Mouse (Mus musculus) forebrain, embryonic 13.5 days (tissue): ENCODE measurements at regions not wholly inside any gene's neighbourhood (a gene's known extent, or its start where the extent isn't known, plus 50 kb on each side); places are given as distances from the start of the nearest gene placed in this dataset.

ENCODE experiments used
- ATAC-seq: fragments of 200-750 bp; cut with Nextera tagmentation; 2 replicates; pipeline ENCODE4 v1.8.0; 2017
- H3K27ac ChIP-seq: fragments of 300-500 bp; sonication (generic); 2 replicates; pipeline ENCODE4 v1.5.1; 2015; ENCODE audit warnings: inconsistent platforms, mild to moderate bottlenecking, moderate library complexity
- H3K27me3 ChIP-seq: fragments of 300-500 bp; sonication (generic); 2 replicates; pipeline ENCODE4 v1.6.1; 2015; ENCODE audit warnings: mild to moderate bottlenecking, inconsistent platforms
- H3K36me3 ChIP-seq: fragments of 300-500 bp; sonication (generic); 2 replicates; pipeline ENCODE4 v1.6.1; 2015; ENCODE audit warnings: mild to moderate bottlenecking, inconsistent platforms; ENCODE audit not compliant: poor library complexity, severe bottlenecking
- H3K4me1 ChIP-seq: fragments of 300-500 bp; sonication (generic); 2 replicates; pipeline ENCODE4 v1.6.1; 2015; ENCODE audit warnings: inconsistent platforms
- H3K4me2 ChIP-seq: fragments of 300-500 bp; sonication (generic); 2 replicates; pipeline ENCODE4 v1.6.1; 2015; ENCODE audit warnings: inconsistent platforms, mild to moderate bottlenecking, moderate library complexity
- H3K4me3 ChIP-seq: fragments of 300-500 bp; sonication (generic); 2 replicates; pipeline ENCODE4 v1.5.1; 2015; ENCODE audit warnings: mild to moderate bottlenecking, inconsistent platforms
- H3K9ac ChIP-seq: fragments of 300-500 bp; sonication (generic); 2 replicates; pipeline ENCODE4 v1.6.1; 2015; ENCODE audit warnings: mild to moderate bottlenecking, inconsistent platforms
- H3K9me3 ChIP-seq: fragments of 300-500 bp; sonication (generic); replicated peaks from 2 replicates; pipeline ENCODE4 v1.6.1; 2016; ENCODE audit warnings: inconsistent platforms
- WGBS: fragments of 180-500 bp; shearing (Covaris S2); methylation state at CpG from one replicate; pipeline ENCODE4 v1.1.7; 2015; 5-methylcytosine and 5-hydroxymethylcytosine counted together

GRCm38 (mm10) chr2:48661222-48661621 lies 152.7 kb upstream of the Acvr2a start:
- no peaks in the 10 kb centered on the region for H3K36me3 ChIP-seq
- no peak overlapping the region for H3K4me2 ChIP-seq
- H3K9me3 ChIP-seq = no peaks in the 10 kb centered on the region
- H3K4me3 ChIP-seq = no peak overlapping the region
- ATAC-seq = no peak
- no peak overlapping the region for H3K27ac ChIP-seq
- H3K4me1 ChIP-seq = no peaks in the 10 kb centered on the region
- H3K9ac ChIP-seq = no peak overlapping the region
- H3K27me3 ChIP-seq = no peaks in the 10 kb centered on the region
- WGBS = 11% methylated on average over 1 of the region's 1 CpGs

- Histone ChIP-seq H3K9ac (no peak overlapping the region), H3K4me2 (no peak overlapping the region), H3K9me3 (no peaks in the 10 kb centered on the region), H3K27ac (no peak overlapping the region), H3K27me3 (no peaks in the 10 kb centered on the region), H3K4me1 (no peaks in the 10 kb centered on the region), H3K4me3 (no peak overlapping the region), H3K36me3 (no peaks in the 10 kb centered on the region)
- no peak for ATAC-seq
- WGBS = 81% methylated on average over 2 of the region's 2 CpGs
These were observed 148.8 kb upstream of the Acvr2a start for GRCm38 (mm10) chr2:48665103-48665502.

GRCm38 (mm10) chr2:48689098-48689497 lies 124.8 kb upstream of the Acvr2a start:
- 70% methylated on average over 1 of the region's 1 CpGs for WGBS

DNA sequence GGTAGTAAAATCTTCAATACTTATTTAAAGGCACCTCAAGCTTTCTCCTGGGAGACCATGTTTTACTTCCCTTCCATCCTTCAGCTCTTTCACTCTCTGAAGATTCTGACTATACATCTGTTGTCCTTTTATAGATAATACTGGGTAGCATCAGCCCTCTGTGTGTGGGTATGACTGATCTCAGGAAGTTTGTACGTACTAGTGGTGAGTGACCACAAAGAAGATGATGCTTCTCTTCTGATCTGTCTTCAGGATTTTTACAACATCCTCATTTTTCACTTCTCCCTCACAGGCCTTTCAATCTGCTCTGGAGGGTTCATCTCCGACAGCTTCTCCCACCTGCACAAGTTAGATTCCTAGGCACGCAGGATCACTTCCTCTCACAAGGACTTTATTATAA lies 119.4 kb upstream of the Acvr2a start:
- Histone ChIP-seq H3K27me3 (no peaks in the 10 kb centered on the region), H3K9me3 (no peaks in the 10 kb centered on the region), H3K4me1 (no peaks in the 10 kb centered on the region), H3K36me3 (no peaks in the 10 kb centered on the region), H3K9ac (no peak overlapping the region), H3K4me2 (no peak overlapping the region), H3K4me3 (no peak overlapping the region), H3K27ac (no peak overlapping the region)
- 96% methylated on average over 3 of the region's 3 CpGs for WGBS
- ATAC-seq = no peak

More at GRCm38 (mm10) chr2:48689098-48689497, 124.8 kb upstream of the Acvr2a start:
- Histone ChIP-seq H3K27ac (no peak overlapping the region), H3K4me1 (no peaks in the 10 kb centered on the region), H3K4me2 (no peak overlapping the region), H3K9ac (no peak overlapping the region), H3K27me3 (no peaks in the 10 kb centered on the region), H3K36me3 (no peaks in the 10 kb centered on the region), H3K4me3 (no peak overlapping the region), H3K9me3 (no peaks in the 10 kb centered on the region)
- ATAC-seq = no peak

- no peaks in the 10 kb centered on the region for H3K27me3 ChIP-seq
- H3K9ac ChIP-seq = no peak overlapping the region
- no peaks in the 10 kb centered on the region for H3K4me1 ChIP-seq
- 56% methylated on average over 2 of the region's 2 CpGs for WGBS
- no peaks in the 10 kb centered on the region for H3K9me3 ChIP-seq
- no peak overlapping the region for H3K4me3 ChIP-seq
- H3K36me3 ChIP-seq = no peaks in the 10 kb centered on the region
- ATAC-seq = no peak
- H3K4me2 ChIP-seq = no peak overlapping the region
- H3K27ac ChIP-seq = no peak overlapping the region
These were observed 113.0 kb upstream of the Acvr2a start for GRCm38 (mm10) chr2:48700886-48701285.

- H3K9me3 ChIP-seq = no peaks in the 10 kb centered on the region
- 0 out of 2 replicates have a peak, but pooled peaks cover 4% of the 10 kb centered on the region for H3K4me1 ChIP-seq
- no peaks in the 10 kb centered on the region for H3K27me3 ChIP-seq
- H3K9ac ChIP-seq = no peak overlapping the region
- no peaks in the 10 kb centered on the region for H3K36me3 ChIP-seq
- WGBS = 76% methylated on average over 12 of the region's 12 CpGs
- no peak overlapping the region for H3K4me2 ChIP-seq
- no peak overlapping the region for H3K27ac ChIP-seq
- no peak for ATAC-seq
- H3K4me3 ChIP-seq = no peak overlapping the region
These were observed 108.7 kb upstream of the Acvr2a start for GRCm38 (mm10) chr2:48705103-48705804.

GRCm38 (mm10) chr2:48705805-48706150 lies 108.1 kb upstream of the Acvr2a start:
- H3K9me3 ChIP-seq = no peaks in the 10 kb centered on the region
- no peaks in the 10 kb centered on the region for H3K36me3 ChIP-seq
- no peak overlapping the region for H3K9ac ChIP-seq
- no peak overlapping the region for H3K4me2 ChIP-seq
- ATAC-seq = no peak
- H3K27ac ChIP-seq = no peak overlapping the region
- no peaks in the 10 kb centered on the region for H3K27me3 ChIP-seq
- WGBS = 50% methylated on average over 3 of the region's 3 CpGs
- H3K4me1 ChIP-seq = 0 out of 2 replicates have a peak, but pooled peaks cover 4% of the 10 kb centered on the region
- H3K4me3 ChIP-seq = no peak overlapping the region

DNA sequence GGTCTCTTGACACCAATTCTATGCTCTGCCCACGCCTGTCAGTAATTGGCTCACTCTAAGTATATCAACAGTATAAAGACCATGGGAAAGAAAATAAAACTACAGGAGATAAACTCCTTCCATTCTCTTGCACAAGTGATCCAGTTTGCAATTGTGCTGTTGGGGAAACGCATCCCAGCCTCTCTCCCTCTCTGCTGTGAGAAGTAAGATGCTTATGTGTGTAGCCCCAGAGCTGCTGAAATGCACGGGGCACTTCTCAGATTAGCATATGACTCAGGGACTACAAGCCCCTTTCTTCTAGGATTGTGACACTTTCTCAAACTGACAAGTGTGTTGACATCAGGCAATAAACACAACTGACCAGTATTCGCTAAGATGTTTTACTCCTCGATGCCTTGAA lies 107.7 kb upstream of the Acvr2a start:
- Histone ChIP-seq H3K27ac (no peak overlapping the region), H3K4me1 (0 out of 2 replicates have a peak, but pooled peaks cover 4% of the 10 kb centered on the region), H3K9me3 (no peaks in the 10 kb centered on the region), H3K4me2 (no peak overlapping the region), H3K9ac (no peak overlapping the region), H3K36me3 (no peaks in the 10 kb centered on the region), H3K27me3 (no peaks in the 10 kb centered on the region), H3K4me3 (no peak overlapping the region)
- WGBS = 40% methylated on average over 5 of the region's 5 CpGs
- no peak for ATAC-seq

GRCm38 (mm10) chr2:48716206-48716605 lies 97.7 kb upstream of the Acvr2a start:
- H3K27me3 ChIP-seq = no peaks in the 10 kb centered on the region
- H3K9ac ChIP-seq = no peak overlapping the region
- no peak overlapping the region for H3K4me3 ChIP-seq
- no peak for ATAC-seq
- H3K9me3 ChIP-seq = no peaks in the 10 kb centered on the region
- WGBS = 95% methylated on average over 4 of the region's 4 CpGs
- no peak overlapping the region for H3K4me2 ChIP-seq
- no peak overlapping the region for H3K27ac ChIP-seq
- no peaks in the 10 kb centered on the region for H3K4me1 ChIP-seq
- H3K36me3 ChIP-seq = no peaks in the 10 kb centered on the region

GRCm38 (mm10) chr2:48717770-48718169 lies 96.1 kb upstream of the Acvr2a start:
- Histone ChIP-seq H3K4me2 (no peak overlapping the region), H3K27me3 (no peaks in the 10 kb centered on the region), H3K4me1 (no peaks in the 10 kb centered on the region), H3K36me3 (no peaks in the 10 kb centered on the region), H3K4me3 (no peak overlapping the region), H3K27ac (no peak overlapping the region), H3K9me3 (no peaks in the 10 kb centered on the region), H3K9ac (no peak overlapping the region)
- no peak for ATAC-seq
- WGBS = 88% methylated on average over 1 of the region's 1 CpGs

GRCm38 (mm10) chr2:48718261-48718660 lies 95.6 kb upstream of the Acvr2a start:
- no peak overlapping the region for H3K27ac ChIP-seq
- H3K9ac ChIP-seq = no peak overlapping the region
- 78% methylated on average over 2 of the region's 2 CpGs for WGBS
- H3K36me3 ChIP-seq = no peaks in the 10 kb centered on the region
- no peak for ATAC-seq
- H3K27me3 ChIP-seq = no peaks in the 10 kb centered on the region
- H3K4me1 ChIP-seq = no peaks in the 10 kb centered on the region
- H3K4me2 ChIP-seq = no peak overlapping the region
- H3K4me3 ChIP-seq = no peak overlapping the region
- no peaks in the 10 kb centered on the region for H3K9me3 ChIP-seq

DNA sequence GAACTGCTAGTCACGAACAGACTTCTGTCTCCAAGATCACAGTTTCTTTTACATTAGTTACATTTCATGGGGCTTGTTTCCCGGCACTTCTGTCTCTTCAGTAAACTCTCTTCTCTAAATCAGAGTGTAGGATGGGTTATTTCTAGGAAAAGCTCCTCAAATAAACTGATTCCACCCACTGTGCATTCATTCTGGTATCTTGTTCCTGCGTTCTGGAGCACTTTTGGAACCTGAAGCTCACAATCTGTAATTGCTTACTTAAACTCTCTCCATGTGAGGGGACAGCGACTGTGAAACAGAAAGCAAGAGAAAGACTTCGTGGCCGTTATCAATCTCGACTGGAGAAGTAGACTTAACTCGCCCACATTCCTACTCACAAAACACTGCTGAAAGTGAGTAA lies 83.1 kb upstream of the Acvr2a start:
- Histone ChIP-seq H3K27ac (no peak overlapping the region), H3K36me3 (no peaks in the 10 kb centered on the region)
- no peak for ATAC-seq

DNA sequence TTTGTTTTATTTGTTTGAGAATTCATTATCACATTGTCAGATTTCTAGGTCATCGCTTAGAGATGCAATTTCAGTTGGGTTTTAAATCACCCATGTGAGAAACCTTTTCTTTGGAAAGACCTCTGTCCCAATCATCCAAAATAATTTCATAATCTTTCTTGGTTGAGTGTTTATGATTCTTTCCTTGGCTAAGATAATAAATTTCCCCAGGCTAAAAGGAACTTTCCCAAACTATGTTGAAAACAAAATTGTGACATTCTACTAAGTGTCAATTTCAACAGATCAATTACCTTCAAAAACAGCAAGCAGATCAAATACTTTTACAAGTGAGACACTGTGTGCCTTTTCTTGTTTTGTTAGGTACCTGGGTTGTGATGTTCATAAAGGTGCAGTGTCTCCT lies 80.0 kb upstream of the Acvr2a start:
- Histone ChIP-seq H3K9me3 (0 out of 2 replicates have a peak, but pooled peaks cover under 1% of the 10 kb centered on the region), H3K4me3 (no peak overlapping the region), H3K4me1 (no peaks in the 10 kb centered on the region), H3K27ac (no peak overlapping the region), H3K27me3 (no peaks in the 10 kb centered on the region), H3K4me2 (no peak overlapping the region), H3K9ac (no peak overlapping the region), H3K36me3 (no peaks in the 10 kb centered on the region)
- 96% methylated on average over 1 of the region's 1 CpGs for WGBS
- no peak for ATAC-seq

More for the DNA sequence above, 83.1 kb upstream of the Acvr2a start:
- 55% methylated on average over 8 of the region's 8 CpGs for WGBS
- Histone ChIP-seq H3K27me3 (no peaks in the 10 kb centered on the region), H3K4me2 (no peak overlapping the region), H3K9me3 (no peaks in the 10 kb centered on the region), H3K4me1 (no peaks in the 10 kb centered on the region), H3K4me3 (no peak overlapping the region), H3K9ac (no peak overlapping the region)
